Comparison of ENCODE assay signal across 10 mouse cellular contexts in genomic region chr12:118650483-118651160, GRCm38 (mm10).
A peak's percentile ranks its signal among the peaks of the same experiment; 100 is the strongest.
DNase-seq lines count a peak whose midpoint lies in the region; ATAC-seq lines count a peak whose summit lies in the region.
"Had no signal": no experiment of that assay in that cellular context is flagged by ENCODE, and none has a peak within 500 bp of the region (broad histone marks: within the 10 kb centered on the region; RNA-seq: fewer than 3 reads in every experiment).

No protein-coding gene starts in this region.

- H3K27me3 ChIP-seq in hindbrain, embryonic 10.5 days (ENCODE audit: insufficient read depth, poor library complexity, severe bottlenecking), result peaks cover 77% of the 10 kb centered on the region
- peaks cover 62% of the 10 kb centered on the region for H3K27me3 ChIP-seq in midbrain, embryonic 14.5 days (ENCODE audit: control insufficient read depth, insufficient read depth, low read length)

- peak overlapping the region; percentile 77 for H3K27ac ChIP-seq in hindbrain, embryonic 10.5 days
- H3K27ac ChIP-seq in midbrain, embryonic 14.5 days (replicated peaks; ENCODE audit: low read depth, low read length), result no peak overlapping the region
- H3K27ac ChIP-seq: heart, embryonic 10.5 days had no signal

- no peaks in the 10 kb centered on the region for H3K36me3 ChIP-seq in hindbrain, embryonic 10.5 days
- H3K36me3 ChIP-seq in midbrain, embryonic 14.5 days (ENCODE audit: control insufficient read depth, insufficient read depth, low read length), result no peaks in the 10 kb centered on the region
- H3K36me3 ChIP-seq: heart, embryonic 10.5 days had no signal

- no peak overlapping the region for H3K4me2 ChIP-seq in midbrain, embryonic 14.5 days (ENCODE audit: low read length)
- H3K4me2 ChIP-seq: lung, embryonic 14.5 days had no signal

- H3K9ac ChIP-seq in midbrain, embryonic 14.5 days (replicated peaks; ENCODE audit: low read length), result no peak overlapping the region
- H3K9ac ChIP-seq: lung, embryonic 14.5 days had no signal

- WGBS in hindbrain, embryonic 10.5 days, result 10% methylated on average over 4 of the region's 4 CpGs
- WGBS in midbrain, embryonic 14.5 days, result 3% methylated on average over 4 of the region's 4 CpGs

- peak; percentile 58; the same call in 1 of the 2 replicates for ATAC-seq in midbrain, embryonic 14.5 days (ENCODE audit: low FRiP score, low TSS enrichment)

- H3K4me3 ChIP-seq in hindbrain, embryonic 10.5 days, result no peak overlapping the region
- no peak overlapping the region for H3K4me3 ChIP-seq in midbrain, embryonic 14.5 days (replicated peaks; ENCODE audit: low read depth, low read length)
- H3K4me3 ChIP-seq: heart, embryonic 10.5 days had no signal

- peaks cover 5% of the 10 kb centered on the region; the same call in 1 of the 2 replicates for H3K9me3 ChIP-seq in hindbrain, embryonic 10.5 days
- no peaks in the 10 kb centered on the region; the same call in 1 of the 2 replicates for H3K9me3 ChIP-seq in midbrain, embryonic 14.5 days (ENCODE audit: control insufficient read depth, low read length)
- H3K9me3 ChIP-seq: heart, embryonic 10.5 days had no signal

- peaks cover 53% of the 10 kb centered on the region for H3K4me1 ChIP-seq in hindbrain, embryonic 10.5 days (replicated peaks)
- peaks cover 13% of the 10 kb centered on the region; the same call in 1 of the 2 replicates for H3K4me1 ChIP-seq in midbrain, embryonic 14.5 days (ENCODE audit: control insufficient read depth, insufficient read depth, low read length)
- H3K4me1 ChIP-seq: heart, embryonic 10.5 days had no signal

- DNase-seq in Muller cell, postnatal 12 days (ENCODE audit: inconsistent ontology term), result peak; percentile 91
- DNase-seq in embryo, embryonic 11 days, result peak; percentile 82
- DNase-seq in hindbrain, embryonic 10.5 days (ENCODE audit: low spot score), result peak; percentile 89
- DNase-seq in midbrain, embryonic 14.5 days, result peak; percentile 55
- no peak for DNase-seq in lung, postnatal 25 days (ENCODE audit: low spot score)
- DNase-seq in heart, adult 11 months, result no peak
- DNase-seq in frontal cortex, postnatal 25 days (ENCODE audit: low spot score in 2 of 2), result no peak
- DNase-seq: lung, embryonic 14.5 days; thymus, adult 18-20 months had no signal

Comparison
In these comparisons a context has a peak if more than half of its experiments do, and no peak if none do; other contexts are left out.
1. DNase-seq: peak in Muller cell, postnatal 12 days (single experiment), embryo, embryonic 11 days (single experiment), hindbrain, embryonic 10.5 days (single experiment) and midbrain, embryonic 14.5 days (single experiment); none in lung, postnatal 25 days (single experiment), heart, adult 11 months (single experiment) and frontal cortex, postnatal 25 days (0 of 2).